Mouse (Mus musculus) small intestine, adult 2 months (tissue): ENCODE measurements at regions not wholly inside any gene's neighbourhood (a gene's known extent, or its start where the extent isn't known, plus 50 kb on each side); places are given as distances from the start of the nearest gene placed in this dataset.

ENCODE experiments used
- H3K27ac ChIP-seq: fragments of 200-500 bp; 2 replicates; pipeline ENCODE4 v1.5.1; 2012; ENCODE audit warnings: low read depth, low read length, control low read depth, inconsistent platforms; ENCODE audit not compliant: insufficient read depth
- H3K27me3 ChIP-seq: fragments of 200-500 bp; 2 replicates; pipeline ENCODE4 v1.6.1; 2012; ENCODE audit warnings: mild to moderate bottlenecking, moderate library complexity, low read length, inconsistent platforms; ENCODE audit not compliant: control insufficient read depth, insufficient read depth
- H3K36me3 ChIP-seq: fragments of 200-500 bp; 2 replicates; pipeline ENCODE4 v1.6.1; 2012; ENCODE audit warnings: mild to moderate bottlenecking, low read length, control low read depth, inconsistent platforms; ENCODE audit not compliant: control insufficient read depth, insufficient read depth
- H3K4me1 ChIP-seq: fragments of 200-500 bp; 2 replicates; pipeline ENCODE4 v1.6.1; 2012; ENCODE audit warnings: low read length, inconsistent platforms, mixed read lengths; ENCODE audit not compliant: control insufficient read depth, insufficient read depth, insufficient read length
- H3K4me3 ChIP-seq: fragments of 200-500 bp; 2 replicates; pipeline ENCODE4 v1.5.1; 2012; ENCODE audit warnings: low read depth, mild to moderate bottlenecking, control low read depth, inconsistent platforms, low read length, moderate library complexity
- CTCF ChIP-seq: fragments of 200-500 bp; IDR thresholded peaks from 2 replicates; pipeline ENCODE4 v1.5.1; 2012; ENCODE audit warnings: low read depth, mild to moderate bottlenecking, control low read depth, inconsistent platforms, low read length, moderate library complexity, mixed read lengths; ENCODE audit not compliant: insufficient replicate concordance, insufficient read length; ENCODE audit errors: extremely low read depth
- POLR2A ChIP-seq: fragments of 200-500 bp; IDR thresholded peaks from 2 replicates; pipeline ENCODE4 v1.6.1; 2012; ENCODE audit warnings: low read depth, mild to moderate bottlenecking, control low read depth, inconsistent platforms, low read length, moderate library complexity
- WGBS: fragments of 180-500 bp; shearing (Covaris S2); methylation state at CpG from one replicate; pipeline ENCODE4 v1.1.7; 2018; 5-methylcytosine and 5-hydroxymethylcytosine counted together

DNA sequence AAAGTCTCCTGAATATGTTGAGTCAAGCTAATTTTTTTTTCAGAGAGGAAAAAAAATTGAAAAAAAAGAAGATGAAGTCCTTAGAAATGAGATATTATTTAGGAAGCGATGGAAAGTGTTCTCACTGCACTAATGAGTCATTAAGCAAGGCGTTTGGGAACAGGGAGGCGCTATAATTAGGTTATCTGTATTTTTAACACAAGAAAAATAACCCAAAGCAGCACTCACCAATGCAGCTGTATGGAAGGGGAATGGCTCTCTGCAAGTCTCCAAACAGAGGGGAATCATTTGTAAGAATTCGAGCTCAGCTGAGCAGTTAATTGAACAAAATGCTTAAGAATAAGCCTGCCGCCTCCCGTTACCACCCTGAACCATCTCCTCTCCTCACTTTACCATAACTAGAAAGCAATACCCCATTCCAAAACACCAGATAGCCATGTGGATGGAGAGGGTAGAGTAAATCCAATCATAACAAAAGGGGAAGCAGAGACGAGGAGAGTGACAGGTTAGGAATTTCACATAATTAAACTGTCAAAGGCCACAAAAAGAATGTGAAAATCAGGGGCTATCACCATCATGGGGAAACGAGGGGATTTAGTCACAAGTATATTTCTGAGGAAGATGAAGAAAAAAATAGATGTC, 187.5 kb upstream of the Tox3 start:
- Histone ChIP-seq H3K4me3 (no peak overlapping the region), H3K27me3 (no peaks in the 10 kb centered on the region), H3K4me1 (no peaks in the 10 kb centered on the region), H3K27ac (no peak overlapping the region), H3K36me3 (no peaks in the 10 kb centered on the region)
- 76% methylated on average over 8 of the region's 8 CpGs for WGBS
- TF ChIP-seq POLR2A: no peak
- TF ChIP-seq CTCF: no peak

DNA sequence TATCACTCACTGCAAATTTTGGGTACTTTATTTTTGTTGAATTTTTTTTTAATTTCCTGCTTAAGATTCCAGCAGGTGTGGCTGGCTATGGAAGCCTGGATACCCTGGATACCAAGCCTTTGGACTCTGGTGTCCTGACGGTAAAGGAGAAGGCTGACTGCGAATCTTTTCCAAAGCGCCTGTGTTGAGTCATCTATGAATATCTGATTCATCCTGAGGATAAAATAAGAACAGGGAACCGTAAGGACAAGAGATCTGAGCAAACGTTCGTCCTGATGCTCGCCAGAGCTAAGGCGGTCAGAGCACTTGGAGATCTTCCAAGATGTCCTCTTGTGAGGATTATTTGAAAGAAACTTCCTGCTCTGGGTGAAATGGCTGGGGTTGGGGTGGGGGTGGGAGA, 173.2 kb upstream of the Tox3 start:
- WGBS: 62% methylated on average over 8 of the region's 8 CpGs
- TF ChIP-seq CTCF: no peak
- TF ChIP-seq POLR2A: no peak
- Histone ChIP-seq H3K36me3 (no peaks in the 10 kb centered on the region), H3K27me3 (no peaks in the 10 kb centered on the region), H3K4me3 (no peak overlapping the region), H3K4me1 (no peaks in the 10 kb centered on the region), H3K27ac (no peak overlapping the region)

- TF ChIP-seq CTCF: no peak
- no peak for TF ChIP-seq POLR2A
- WGBS: 31% methylated on average over 4 of the region's 4 CpGs
- Histone ChIP-seq H3K4me1 (no peaks in the 10 kb centered on the region), H3K4me3 (no peak overlapping the region), H3K27ac (no peak overlapping the region), H3K36me3 (no peaks in the 10 kb centered on the region), H3K27me3 (no peaks in the 10 kb centered on the region)
These were observed 172.0 kb upstream of the Tox3 start for GRCm38 (mm10) chr8:90520186-90520585.

- no peaks in the 10 kb centered on the region for H3K4me1 ChIP-seq
- no peaks in the 10 kb centered on the region for H3K36me3 ChIP-seq
- 86% methylated on average over 6 of the region's 6 CpGs for WGBS
- H3K27ac ChIP-seq: no peak overlapping the region
- no peak overlapping the region for H3K4me3 ChIP-seq
- no peak for TF ChIP-seq CTCF
- H3K27me3 ChIP-seq: no peaks in the 10 kb centered on the region
These were observed 171.4 kb upstream of the Tox3 start for GRCm38 (mm10) chr8:90519567-90519966.

DNA sequence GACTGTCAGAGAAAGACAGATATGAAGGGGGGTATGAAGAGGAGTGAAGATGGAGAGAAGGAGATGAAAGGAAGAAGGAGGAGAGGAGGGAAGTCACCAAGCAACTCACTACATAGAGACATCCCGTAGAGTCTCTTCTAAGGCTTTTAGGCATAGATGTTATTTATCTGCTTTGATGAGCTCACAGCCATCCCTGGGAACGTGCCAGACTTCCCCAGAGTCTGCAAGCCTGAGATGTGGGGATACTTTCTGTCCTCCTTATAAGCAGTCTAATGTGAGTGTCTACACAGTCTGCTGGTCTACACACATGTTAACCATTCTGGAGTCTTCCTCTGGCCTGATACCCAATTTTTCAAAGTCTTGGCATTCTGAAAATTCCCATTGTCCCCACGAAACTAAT, 166.0 kb upstream of the Tox3 start:
- TF ChIP-seq CTCF: no peak
- TF ChIP-seq POLR2A: no peak
- Histone ChIP-seq H3K4me1 (no peaks in the 10 kb centered on the region), H3K27ac (no peak overlapping the region), H3K4me3 (no peak overlapping the region), H3K27me3 (no peaks in the 10 kb centered on the region), H3K36me3 (no peaks in the 10 kb centered on the region)
- WGBS: 55% methylated on average over 3 of the region's 3 CpGs

GRCm38 (mm10) chr8:90513601-90514000, 165.5 kb upstream of the Tox3 start:
- Histone ChIP-seq H3K4me3 (no peak overlapping the region), H3K27ac (no peak overlapping the region), H3K27me3 (no peaks in the 10 kb centered on the region), H3K36me3 (no peaks in the 10 kb centered on the region), H3K4me1 (no peaks in the 10 kb centered on the region)
- WGBS: 98% methylated on average over 4 of the region's 4 CpGs
- TF ChIP-seq CTCF (no peak), POLR2A (no peak)

- Histone ChIP-seq H3K4me3 (no peak overlapping the region), H3K4me1 (no peaks in the 10 kb centered on the region), H3K36me3 (no peaks in the 10 kb centered on the region), H3K27ac (no peak overlapping the region), H3K27me3 (no peaks in the 10 kb centered on the region)
- TF ChIP-seq POLR2A: no peak
- TF ChIP-seq CTCF: no peak
- WGBS: 77% methylated on average over 8 of the region's 8 CpGs
These were observed 165.0 kb upstream of the Tox3 start for GRCm38 (mm10) chr8:90513102-90513501.

DNA sequence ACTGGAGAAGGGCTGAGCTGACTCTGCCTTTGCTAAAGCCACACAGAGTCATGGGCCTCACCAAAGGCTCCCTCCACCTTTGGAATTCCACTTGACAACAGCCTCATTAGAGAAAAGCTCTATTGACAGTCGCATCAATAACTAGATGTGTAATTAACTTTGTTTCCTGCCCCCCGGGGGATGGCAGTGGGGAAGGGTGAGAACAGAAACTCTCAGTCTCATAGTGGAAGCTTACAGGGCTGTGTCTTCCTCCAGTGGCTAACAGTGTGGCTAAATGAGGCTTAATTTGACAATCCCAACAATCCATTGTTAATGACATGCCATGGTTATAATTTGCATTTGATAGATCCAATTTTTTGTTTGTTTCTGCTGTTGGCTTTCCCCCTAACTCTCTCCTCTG, 164.5 kb upstream of the Tox3 start:
- H3K36me3 ChIP-seq: no peaks in the 10 kb centered on the region
- WGBS: 52% methylated on average over 2 of the region's 2 CpGs

More for the DNA sequence above, 164.5 kb upstream of the Tox3 start:
- Histone ChIP-seq H3K27me3 (no peaks in the 10 kb centered on the region), H3K4me1 (no peaks in the 10 kb centered on the region), H3K27ac (no peak overlapping the region), H3K4me3 (no peak overlapping the region)
- TF ChIP-seq CTCF (no peak), POLR2A (no peak)
